Comparison of ENCODE assay signal across 22 mouse cellular contexts in the genomic region with DNA sequence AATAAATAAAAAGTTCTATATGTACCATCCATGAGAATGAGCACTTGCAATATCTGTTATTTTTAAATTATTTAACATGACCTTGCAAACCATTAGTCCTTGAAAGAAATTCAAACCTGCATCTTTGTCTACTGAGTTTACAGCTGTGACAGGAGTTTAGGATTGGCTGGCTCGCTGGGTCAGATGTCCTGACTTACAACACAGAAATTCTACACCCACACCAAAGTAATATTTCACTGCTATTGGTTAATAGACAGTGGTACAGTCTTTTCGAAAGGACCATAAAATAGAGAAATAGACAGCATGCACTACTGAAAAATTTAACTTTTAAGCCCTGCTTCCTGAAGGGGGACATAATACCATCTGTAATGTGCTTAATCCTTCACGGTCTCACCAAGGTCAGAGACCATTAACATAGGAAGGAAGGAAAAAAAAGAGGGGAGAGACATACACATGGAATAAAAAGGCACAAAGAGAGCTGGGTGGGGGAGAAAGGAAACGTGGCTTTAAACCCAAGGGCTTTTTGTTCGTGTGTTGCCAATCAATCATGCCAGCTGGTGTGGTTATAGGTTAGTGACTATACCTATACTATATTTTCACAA.
DNase-seq lines count a peak whose midpoint lies in the region; ATAC-seq and TF ChIP-seq lines count a peak whose summit lies in the region.
"Had no signal": no experiment of that assay in that cellular context is flagged by ENCODE, and none has a peak within 500 bp of the region (broad histone marks: within the 10 kb centered on the region; RNA-seq: fewer than 3 reads in every experiment).

No protein-coding gene starts in this region.

- H3K4me1 ChIP-seq in hindbrain, embryonic 11.5 days (replicated peaks; ENCODE audit: control insufficient read depth, insufficient read depth, low read length), result no peaks in the 10 kb centered on the region
- no peaks in the 10 kb centered on the region for H3K4me1 ChIP-seq in hindbrain, postnatal 0 days (ENCODE audit: insufficient read depth, low read length)
- H3K4me1 ChIP-seq in midbrain, embryonic 11.5 days (ENCODE audit: control insufficient read depth, insufficient read depth, low read length), result peaks cover 3% of the 10 kb centered on the region; the same call in 1 of the 2 replicates
- H3K4me1 ChIP-seq in midbrain, embryonic 16.5 days (ENCODE audit: control insufficient read depth, insufficient read depth, low read length), result peaks cover 2% of the 10 kb centered on the region; the same call in 1 of the 2 replicates
- H3K4me1 ChIP-seq in limb, embryonic 12.5 days (replicated peaks), result peaks cover 3% of the 10 kb centered on the region; the same call in 1 of the 2 replicates
- H3K4me1 ChIP-seq in limb, embryonic 14.5 days (ENCODE audit: control insufficient read depth, insufficient read depth, low read length), result peaks cover 7% of the 10 kb centered on the region; the same call in 1 of the 2 replicates
- H3K4me1 ChIP-seq: forebrain, embryonic 15.5 days had no signal

- H3K36me3 ChIP-seq in hindbrain, embryonic 11.5 days (ENCODE audit: control insufficient read depth, insufficient read depth, low read length), result no peaks in the 10 kb centered on the region
- no peaks in the 10 kb centered on the region for H3K36me3 ChIP-seq in hindbrain, postnatal 0 days (ENCODE audit: insufficient read depth, low read length)
- H3K36me3 ChIP-seq in midbrain, embryonic 11.5 days (ENCODE audit: control insufficient read depth, insufficient read depth, low read length), result no peaks in the 10 kb centered on the region
- no peaks in the 10 kb centered on the region for H3K36me3 ChIP-seq in midbrain, embryonic 16.5 days (ENCODE audit: control insufficient read depth, insufficient read depth, low read length)
- no peaks in the 10 kb centered on the region for H3K36me3 ChIP-seq in limb, embryonic 12.5 days
- no peaks in the 10 kb centered on the region for H3K36me3 ChIP-seq in limb, embryonic 14.5 days (ENCODE audit: control insufficient read depth, insufficient read depth, low read length)
- H3K36me3 ChIP-seq: embryonic facial prominence, embryonic 12.5 days; forebrain, embryonic 15.5 days; hindbrain, embryonic 13.5 days had no signal

- no peaks in the 10 kb centered on the region for H3K9me3 ChIP-seq in hindbrain, embryonic 11.5 days (ENCODE audit: control insufficient read depth, low read length)
- no peaks in the 10 kb centered on the region for H3K9me3 ChIP-seq in hindbrain, postnatal 0 days (ENCODE audit: low read length)
- no peaks in the 10 kb centered on the region for H3K9me3 ChIP-seq in midbrain, embryonic 11.5 days (ENCODE audit: control insufficient read depth, low read length)
- no peaks in the 10 kb centered on the region for H3K9me3 ChIP-seq in midbrain, embryonic 16.5 days (replicated peaks; ENCODE audit: control insufficient read depth, low read length, poor library complexity, severe bottlenecking)
- H3K9me3 ChIP-seq in limb, embryonic 12.5 days, result 0 out of 2 replicates have a peak, but pooled peaks cover 4% of the 10 kb centered on the region
- no peaks in the 10 kb centered on the region for H3K9me3 ChIP-seq in limb, embryonic 14.5 days (ENCODE audit: control insufficient read depth, low read length)
- H3K9me3 ChIP-seq: embryonic facial prominence, embryonic 12.5 days; forebrain, embryonic 15.5 days; hindbrain, embryonic 13.5 days had no signal

- no peak overlapping the region for H3K27ac ChIP-seq in hindbrain, embryonic 11.5 days (ENCODE audit: low read depth, low read length)
- H3K27ac ChIP-seq in hindbrain, postnatal 0 days, result no peak overlapping the region
- H3K27ac ChIP-seq in midbrain, embryonic 11.5 days (ENCODE audit: low read depth, low read length), result no peak overlapping the region
- no peak overlapping the region for H3K27ac ChIP-seq in midbrain, embryonic 16.5 days (ENCODE audit: low read length)
- H3K27ac ChIP-seq in limb, embryonic 12.5 days, result no peak overlapping the region
- H3K27ac ChIP-seq in limb, embryonic 14.5 days (replicated peaks; ENCODE audit: low read depth, low read length), result no peak overlapping the region
- H3K27ac ChIP-seq: embryonic facial prominence, embryonic 12.5 days; forebrain, embryonic 15.5 days; heart, embryonic 10.5 days; hindbrain, embryonic 13.5 days had no signal

- H3K4me3 ChIP-seq in hindbrain, embryonic 11.5 days (ENCODE audit: low read depth, low read length), result no peak overlapping the region
- no peak overlapping the region for H3K4me3 ChIP-seq in hindbrain, postnatal 0 days (ENCODE audit: low read length)
- no peak overlapping the region for H3K4me3 ChIP-seq in midbrain, embryonic 11.5 days (ENCODE audit: low read depth, low read length)
- no peak overlapping the region for H3K4me3 ChIP-seq in midbrain, embryonic 16.5 days (ENCODE audit: low read depth, low read length)
- H3K4me3 ChIP-seq in limb, embryonic 12.5 days (replicated peaks), result no peak overlapping the region
- H3K4me3 ChIP-seq in limb, embryonic 14.5 days (replicated peaks; ENCODE audit: low read length), result no peak overlapping the region
- H3K4me3 ChIP-seq: embryonic facial prominence, embryonic 12.5 days; forebrain, embryonic 15.5 days; heart, embryonic 10.5 days; hindbrain, embryonic 13.5 days had no signal

- H3K27me3 ChIP-seq in hindbrain, embryonic 11.5 days (ENCODE audit: control insufficient read depth, insufficient read depth, low read length), result no peaks in the 10 kb centered on the region
- H3K27me3 ChIP-seq in hindbrain, postnatal 0 days (ENCODE audit: insufficient read depth, low read length), result no peaks in the 10 kb centered on the region
- no peaks in the 10 kb centered on the region for H3K27me3 ChIP-seq in midbrain, embryonic 11.5 days (ENCODE audit: control insufficient read depth, insufficient read depth, low read length)
- no peaks in the 10 kb centered on the region for H3K27me3 ChIP-seq in midbrain, embryonic 16.5 days (ENCODE audit: control insufficient read depth, insufficient read depth, low read depth, low read length)
- no peaks in the 10 kb centered on the region for H3K27me3 ChIP-seq in limb, embryonic 12.5 days
- H3K27me3 ChIP-seq in limb, embryonic 14.5 days (ENCODE audit: control insufficient read depth, insufficient read depth, low read length), result no peaks in the 10 kb centered on the region
- H3K27me3 ChIP-seq: CH12.LX; embryonic facial prominence, embryonic 12.5 days; forebrain, embryonic 15.5 days; hindbrain, embryonic 13.5 days; Patski had no signal

- ATAC-seq in hindbrain, embryonic 11.5 days (ENCODE audit: low FRiP score), result peak; percentile 54; the same call in 1 of the 2 replicates
- no peak for ATAC-seq in hindbrain, postnatal 0 days
- peak; percentile 73 for ATAC-seq in midbrain, embryonic 11.5 days (ENCODE audit: low FRiP score)
- ATAC-seq in midbrain, embryonic 16.5 days, result no peak
- ATAC-seq in limb, embryonic 12.5 days (ENCODE audit: insufficient number of reproducible peaks, insufficient read depth, low FRiP score, low TSS enrichment, low read depth), result peak; percentile 20; the same call in 1 of the 2 replicates
- ATAC-seq in limb, embryonic 14.5 days (ENCODE audit: low FRiP score, low read depth), result peak; percentile 56
- ATAC-seq: activated CD4-positive, CD25-positive, alpha-beta regulatory T cell, adult 4 months; forebrain, embryonic 15.5 days; Patski had no signal

- H3K4me2 ChIP-seq in hindbrain, embryonic 11.5 days (replicated peaks; ENCODE audit: low read depth, low read length), result no peak overlapping the region
- no peak overlapping the region for H3K4me2 ChIP-seq in hindbrain, postnatal 0 days (ENCODE audit: low read depth, low read length)
- H3K4me2 ChIP-seq in midbrain, embryonic 11.5 days, result no peak overlapping the region; the same call in 1 of the 2 replicates
- H3K4me2 ChIP-seq in midbrain, embryonic 16.5 days (ENCODE audit: low read length), result no peak overlapping the region
- no peak overlapping the region for H3K4me2 ChIP-seq in limb, embryonic 12.5 days
- no peak overlapping the region for H3K4me2 ChIP-seq in limb, embryonic 14.5 days (replicated peaks; ENCODE audit: low read depth, low read length, severe bottlenecking)
- H3K4me2 ChIP-seq: embryonic facial prominence, embryonic 12.5 days; forebrain, embryonic 15.5 days; hindbrain, embryonic 13.5 days had no signal

- 58% methylated on average over 5 of the region's 5 CpGs for WGBS in hindbrain, embryonic 11.5 days
- WGBS in hindbrain, postnatal 0 days, result 51% methylated on average over 5 of the region's 5 CpGs
- 35% methylated on average over 5 of the region's 5 CpGs for WGBS in midbrain, embryonic 11.5 days
- 36% methylated on average over 5 of the region's 5 CpGs for WGBS in midbrain, embryonic 16.5 days
- WGBS in limb, embryonic 12.5 days, result 31% methylated on average over 5 of the region's 5 CpGs
- WGBS in limb, embryonic 14.5 days, result 38% methylated on average over 5 of the region's 5 CpGs

- TF ChIP-seq POLR2A in limb, embryonic 14.5 days (IDR thresholded peaks at IDR 0.05; ENCODE audit: borderline replicate concordance, extremely low read depth, insufficient read depth, insufficient read length), result no peak

- no peak overlapping the region for H3K9ac ChIP-seq in hindbrain, embryonic 11.5 days (ENCODE audit: low read depth, low read length)
- no peak overlapping the region for H3K9ac ChIP-seq in hindbrain, postnatal 0 days (replicated peaks; ENCODE audit: low read length)
- no peak overlapping the region for H3K9ac ChIP-seq in midbrain, embryonic 11.5 days (ENCODE audit: low read length)
- no peak overlapping the region for H3K9ac ChIP-seq in midbrain, embryonic 16.5 days (ENCODE audit: low read depth, low read length)
- H3K9ac ChIP-seq in limb, embryonic 12.5 days (replicated peaks), result no peak overlapping the region
- no peak overlapping the region for H3K9ac ChIP-seq in limb, embryonic 14.5 days (ENCODE audit: low read depth, low read length, severe bottlenecking)
- H3K9ac ChIP-seq: embryonic facial prominence, embryonic 12.5 days; forebrain, embryonic 15.5 days; hindbrain, embryonic 13.5 days had no signal

- no peak for TF ChIP-seq CTCF in hindbrain, postnatal 0 days (IDR thresholded peaks at IDR 0.05; ENCODE audit: low read depth)

- no peak for DNase-seq in hindbrain, embryonic 11.5 days (ENCODE audit: low spot score)
- DNase-seq in hindbrain, postnatal 0 days (ENCODE audit: low spot score), result no peak
- DNase-seq in midbrain, embryonic 11.5 days (ENCODE audit: low spot score, missing footprints), result peak; percentile 85
- no peak for DNase-seq in limb, embryonic 14.5 days (ENCODE audit: low spot score)
- DNase-seq in right cerebral cortex, postnatal 36 days (ENCODE audit: low spot score in 2 of 2), result no peak
- DNase-seq: adrenal gland, postnatal 14 days; cerebellum, adult 11-12 months; cerebellum, adult 9-10 months; cerebellum, postnatal 25 days; gastrocnemius, postnatal 10 days; heart, adult 18-20 months; heart, postnatal 10 days; heart, postnatal 4 days had no signal

Comparison
In these comparisons a context has a peak if more than half of its experiments do, and no peak if none do; other contexts are left out.
1. ATAC-seq: peak in hindbrain, embryonic 11.5 days (single experiment), midbrain, embryonic 11.5 days (single experiment), limb, embryonic 12.5 days (single experiment) and limb, embryonic 14.5 days (single experiment); none in hindbrain, postnatal 0 days (single experiment) and midbrain, embryonic 16.5 days (single experiment).